Mouse (Mus musculus): ENCODE results near the gene Cdk12.
"Not testable (repeated sequence)": the region's sequence is repeated elsewhere in the genome, so short reads cannot be mapped to it uniquely, and the experiment has no call there.

Cdk12 gene

GRCm38 (mm10) chr11:98202641-98203350 is at the start of gene Cdk12:
Gene Cdk12 (plus strand): TSS chr11:98203059.
- DNase-seq (ENCODE audit: low spot score) = peak; percentile 94

GRCm38 (mm10) chr11:98155094-98155493 is 47.8 kb upstream of the Cdk12 start:
- no peak for DNase-seq (ENCODE audit: low spot score)

- DNase-seq (ENCODE audit: low spot score) = no peak
Observed at GRCm38 (mm10) chr11:98168400-98168799, 34.5 kb upstream of the Cdk12 start.

- not testable (repeated sequence) for DNase-seq (ENCODE audit: low spot score)
Observed at GRCm38 (mm10) chr11:98182149-98182548, 20.7 kb upstream of the Cdk12 start.

GRCm38 (mm10) chr11:98187640-98188395 is 15.0 kb upstream of the Cdk12 start:
- no peak for DNase-seq (ENCODE audit: low spot score)

- peak; percentile 10 for DNase-seq (ENCODE audit: low spot score)
Observed at GRCm38 (mm10) chr11:98190820-98191219, 12.0 kb upstream of the Cdk12 start.

- peak; percentile 88 for DNase-seq (ENCODE audit: low spot score)
Observed at GRCm38 (mm10) chr11:98192901-98193805, 9.7 kb upstream of the Cdk12 start, which contains the start of gene Med1. Gene Med1 (minus strand): TSS chr11:98193293.

GRCm38 (mm10) chr11:98201791-98202640 is 843 bp upstream of the Cdk12 start:
- no peak for DNase-seq (ENCODE audit: low spot score)

- no peak for DNase-seq (ENCODE audit: low spot score)
Observed at GRCm38 (mm10) chr11:98203351-98203911, 572 bp downstream of the Cdk12 start.

GRCm38 (mm10) chr11:98203931-98204421 is 1.1 kb downstream of the Cdk12 start:
- no peak for DNase-seq (ENCODE audit: low spot score)

- DNase-seq (ENCODE audit: low spot score) = no peak
Observed at GRCm38 (mm10) chr11:98205463-98205862, 2.6 kb downstream of the Cdk12 start.

- not testable (repeated sequence) for DNase-seq (ENCODE audit: low spot score)
Observed at GRCm38 (mm10) chr11:98206281-98206680, 3.4 kb downstream of the Cdk12 start.

GRCm38 (mm10) chr11:98209661-98210060 is 6.8 kb downstream of the Cdk12 start:
- not testable (repeated sequence) for DNase-seq (ENCODE audit: low spot score)

GRCm38 (mm10) chr11:98213311-98213710 is 10.5 kb downstream of the Cdk12 start:
- DNase-seq (ENCODE audit: low spot score) = no peak

GRCm38 (mm10) chr11:98226349-98226748 is 23.5 kb downstream of the Cdk12 start:
- no peak for DNase-seq (ENCODE audit: low spot score)

- DNase-seq (ENCODE audit: low spot score) = no peak
Observed at GRCm38 (mm10) chr11:98238416-98238815, 35.6 kb downstream of the Cdk12 start.

GRCm38 (mm10) chr11:98238995-98239394 is 36.1 kb downstream of the Cdk12 start:
- no peak for DNase-seq (ENCODE audit: low spot score)

- not testable (repeated sequence) for DNase-seq (ENCODE audit: low spot score)
Observed at GRCm38 (mm10) chr11:98242910-98243309, 40.1 kb downstream of the Cdk12 start.

- DNase-seq (ENCODE audit: low spot score) = no peak
Observed at GRCm38 (mm10) chr11:98244415-98244814, 41.6 kb downstream of the Cdk12 start.

- no peak for DNase-seq (ENCODE audit: low spot score)
Observed at GRCm38 (mm10) chr11:98247325-98247724, 44.5 kb downstream of the Cdk12 start.

GRCm38 (mm10) chr11:98253807-98254206 is 50.9 kb downstream of the Cdk12 start:
- DNase-seq (ENCODE audit: low spot score) = no peak
